Mouse (Mus musculus): ENCODE measurements around the gene Arhgap25. TPM values are rescaled to one million over a fixed set of nuclear protein-coding genes. Genes with fewer than 3 reads are reported as not detected.

The Arhgap25 gene
- total and polyA plus RNA-seq, 3 experiments, result 4.8 to 40.9 (median 22.8) TPM

DNA sequence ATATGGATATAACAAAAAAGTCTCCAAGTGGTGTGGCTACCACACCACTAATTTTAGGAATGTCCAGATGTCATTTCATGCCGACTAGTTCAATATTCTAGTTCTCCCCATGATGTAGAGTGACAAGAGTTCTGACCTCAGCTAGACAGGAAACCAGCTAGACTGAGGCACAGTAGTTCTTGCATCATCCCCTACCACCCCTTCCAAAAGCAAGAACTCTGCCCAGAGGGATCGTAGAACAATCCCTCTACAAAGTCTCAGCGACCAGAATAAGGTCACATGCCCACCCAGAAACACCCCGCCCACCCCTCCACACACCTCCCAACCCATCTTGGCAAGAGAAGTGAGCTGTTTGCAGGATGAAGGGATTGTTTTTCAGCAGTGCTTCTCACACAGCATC, 14.4 kb upstream of the Arhgap25 start:
- DNase-seq (ENCODE audit: low spot score), result no peak
- Histone ChIP-seq H3K4me3 (ENCODE audit: low read depth, low read length) (no peak overlapping the region), H3K27me3 (ENCODE audit: insufficient read depth, low read length) (peaks cover 52% of the 10 kb centered on the region), H3K9me3 (replicated peaks) (peaks cover 9% of the 10 kb centered on the region), H3K4me1 (ENCODE audit: insufficient read depth, low read depth, low read length) (peaks cover 34% of the 10 kb centered on the region), H3K36me3 (replicated peaks) (no peaks in the 10 kb centered on the region)
- TF ChIP-seq TAL1 (conservative IDR thresholded peaks at IDR 0.05; ENCODE audit: low read depth, low read length), result no peak
- TF ChIP-seq POLR2AphosphoS5 (IDR thresholded peaks at IDR 0.05; ENCODE audit: insufficient replicate concordance, low read depth, low read length), result no peak
- TF ChIP-seq GATA2 (IDR thresholded peaks at IDR 0.05; ENCODE audit: borderline replicate concordance, low read depth, low read length), result no peak
- TF ChIP-seq CTCF (IDR thresholded peaks at IDR 0.05; ENCODE audit: low read depth, low read length), result no peak
- TF ChIP-seq GATA1 (IDR thresholded peaks at IDR 0.05; ENCODE audit: borderline replicate concordance, low read length), result no peak
- ATAC-seq (ENCODE audit: extremely low read depth, insufficient number of reproducible peaks, low FRiP score, poor library complexity, severe bottlenecking), result no peak

- Histone ChIP-seq H3K36me3 (replicated peaks) (no peaks in the 10 kb centered on the region), H3K27me3 (ENCODE audit: insufficient read depth, low read length) (peaks cover 38% of the 10 kb centered on the region), H3K4me1 (ENCODE audit: insufficient read depth, low read depth, low read length) (peaks cover 40% of the 10 kb centered on the region), H3K9me3 (replicated peaks) (peaks cover 9% of the 10 kb centered on the region), H3K4me3 (ENCODE audit: low read depth, low read length) (no peak overlapping the region)
- no peak for DNase-seq (ENCODE audit: low spot score)
- TF ChIP-seq GATA2 (IDR thresholded peaks at IDR 0.05; ENCODE audit: borderline replicate concordance, low read depth, low read length) (no peak), GATA1 (IDR thresholded peaks at IDR 0.05; ENCODE audit: borderline replicate concordance, low read length) (no peak), CTCF (IDR thresholded peaks at IDR 0.05; ENCODE audit: low read depth, low read length) (no peak), POLR2AphosphoS5 (IDR thresholded peaks at IDR 0.05; ENCODE audit: insufficient replicate concordance, low read depth, low read length) (no peak), TAL1 (conservative IDR thresholded peaks at IDR 0.05; ENCODE audit: low read depth, low read length) (no peak)
- no peak for ATAC-seq (ENCODE audit: extremely low read depth, insufficient number of reproducible peaks, low FRiP score, poor library complexity, severe bottlenecking)
Observed at GRCm38 (mm10) chr6:87545331-87546217, 12.5 kb upstream of the Arhgap25 start.

- Histone ChIP-seq H3K27me3 (ENCODE audit: insufficient read depth, low read length) (peaks cover 63% of the 10 kb centered on the region), H3K9me3 (replicated peaks) (peaks cover 9% of the 10 kb centered on the region), H3K36me3 (replicated peaks) (no peaks in the 10 kb centered on the region), H3K4me1 (ENCODE audit: insufficient read depth, low read depth, low read length) (peaks cover 60% of the 10 kb centered on the region), H3K4me3 (ENCODE audit: low read depth, low read length) (peak overlapping the region; percentile 31; the same call in 1 of the 2 replicates)
- peak; percentile 62 for DNase-seq (ENCODE audit: low spot score)
- ATAC-seq (ENCODE audit: extremely low read depth, insufficient number of reproducible peaks, low FRiP score, poor library complexity, severe bottlenecking), result peak; percentile 95
- TF ChIP-seq TAL1 (conservative IDR thresholded peaks at IDR 0.05; ENCODE audit: low read depth, low read length), result peak; percentile 92
- no peak for TF ChIP-seq GATA1 (IDR thresholded peaks at IDR 0.05; ENCODE audit: borderline replicate concordance, low read length)
- TF ChIP-seq CTCF (IDR thresholded peaks at IDR 0.05; ENCODE audit: low read depth, low read length), result no peak
- TF ChIP-seq POLR2AphosphoS5 (IDR thresholded peaks at IDR 0.05; ENCODE audit: insufficient replicate concordance, low read depth, low read length), result no peak
- no peak for TF ChIP-seq GATA2 (IDR thresholded peaks at IDR 0.05; ENCODE audit: borderline replicate concordance, low read depth, low read length)
Observed at GRCm38 (mm10) chr6:87542027-87542426, 9.0 kb upstream of the Arhgap25 start.

- H3K36me3 ChIP-seq (replicated peaks), result no peaks in the 10 kb centered on the region
- peaks cover 2% of the 10 kb centered on the region; the same call in 1 of the 2 replicates for H3K9me3 ChIP-seq (replicated peaks)
- TF ChIP-seq GATA1 (IDR thresholded peaks at IDR 0.05; ENCODE audit: borderline replicate concordance, low read length), result no peak
- TF ChIP-seq TAL1 (conservative IDR thresholded peaks at IDR 0.05; ENCODE audit: low read depth, low read length), result 0 out of 2 replicates have a peak, but pooled peaks have one; percentile 8
- no peak for TF ChIP-seq CTCF (IDR thresholded peaks at IDR 0.05; ENCODE audit: low read depth, low read length)
- no peak for TF ChIP-seq GATA2 (IDR thresholded peaks at IDR 0.05; ENCODE audit: borderline replicate concordance, low read depth, low read length)
- peak overlapping the region; percentile 5; the same call in 1 of the 2 replicates for H3K4me3 ChIP-seq (ENCODE audit: low read depth, low read length)
- ATAC-seq (ENCODE audit: extremely low read depth, insufficient number of reproducible peaks, low FRiP score, poor library complexity, severe bottlenecking) (peak; percentile 42), DNase-seq (ENCODE audit: low spot score) (peak; percentile 38)
- H3K4me1 ChIP-seq (ENCODE audit: insufficient read depth, low read depth, low read length), result peaks cover 69% of the 10 kb centered on the region
- peaks cover 63% of the 10 kb centered on the region for H3K27me3 ChIP-seq (ENCODE audit: insufficient read depth, low read length)
Observed at GRCm38 (mm10) chr6:87541171-87541571, 8.1 kb upstream of the Arhgap25 start.

- H3K36me3 ChIP-seq (replicated peaks), result no peaks in the 10 kb centered on the region
- peaks cover 86% of the 10 kb centered on the region for H3K4me1 ChIP-seq (ENCODE audit: insufficient read depth, low read depth, low read length)
- no peak for ATAC-seq (ENCODE audit: extremely low read depth, insufficient number of reproducible peaks, low FRiP score, poor library complexity, severe bottlenecking)
- TF ChIP-seq GATA1 (IDR thresholded peaks at IDR 0.05; ENCODE audit: borderline replicate concordance, low read length), result no peak
- TF ChIP-seq TAL1 (conservative IDR thresholded peaks at IDR 0.05; ENCODE audit: low read depth, low read length), result no peak
- no peak for TF ChIP-seq CTCF (IDR thresholded peaks at IDR 0.05; ENCODE audit: low read depth, low read length)
- no peak for TF ChIP-seq POLR2AphosphoS5 (IDR thresholded peaks at IDR 0.05; ENCODE audit: insufficient replicate concordance, low read depth, low read length)
- no peak for TF ChIP-seq GATA2 (IDR thresholded peaks at IDR 0.05; ENCODE audit: borderline replicate concordance, low read depth, low read length)
- H3K4me3 ChIP-seq (ENCODE audit: low read depth, low read length), result no peak overlapping the region
- H3K27me3 ChIP-seq (ENCODE audit: insufficient read depth, low read length), result peaks cover 50% of the 10 kb centered on the region
- no peaks in the 10 kb centered on the region for H3K9me3 ChIP-seq (replicated peaks)
- DNase-seq (ENCODE audit: low spot score), result no peak
Observed at GRCm38 (mm10) chr6:87538376-87539270, 5.6 kb upstream of the Arhgap25 start.
